Mouse (Mus musculus) cerebellum, adult 9-10 months (tissue): ENCODE measurements at regions not wholly inside any gene's neighbourhood (a gene's known extent, or its start where the extent isn't known, plus 50 kb on each side); places are given as distances from the start of the nearest gene placed in this dataset.

Source experiments
- DNase-seq: peaks from one replicate; pipeline ENCODE4 v3.0.0; 2022

DNA sequence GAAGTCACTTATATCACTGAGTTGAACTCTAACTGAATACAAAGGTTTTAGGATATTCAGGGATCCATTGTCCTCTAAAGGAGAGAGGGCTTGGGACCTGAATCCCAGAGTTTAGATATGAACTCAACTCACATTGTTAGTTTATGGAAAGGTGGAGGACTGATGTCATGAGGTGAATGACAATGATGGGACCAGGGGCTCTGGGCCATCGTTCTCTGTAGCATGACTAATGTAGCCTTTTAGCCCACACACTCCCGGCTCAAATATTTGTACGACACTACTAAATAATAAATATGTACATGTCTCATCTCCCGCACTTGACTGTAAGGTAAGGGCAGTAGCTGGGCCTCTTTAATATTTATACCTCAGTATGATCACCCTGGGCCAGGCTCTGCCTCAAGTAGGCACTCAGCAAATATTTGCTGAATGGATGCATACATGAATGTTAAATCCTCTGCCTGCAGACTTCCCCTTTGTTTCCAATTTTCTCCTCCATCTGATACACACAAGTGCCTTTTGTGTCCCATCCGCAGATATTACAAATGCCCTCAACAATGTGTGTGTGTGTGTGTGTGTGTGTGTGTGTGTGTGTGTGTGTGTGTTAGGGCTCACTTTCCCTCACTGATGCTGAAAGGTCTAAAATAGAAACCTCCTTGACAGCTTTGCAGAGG lies 59.2 kb upstream of the 4933402D24Rik start:
- DNase-seq: no peak

- DNase-seq: no peak
Measured at GRCm38 (mm10) chr1:63820614-63821270, 51.7 kb upstream of the 4933402D24Rik start.

DNA sequence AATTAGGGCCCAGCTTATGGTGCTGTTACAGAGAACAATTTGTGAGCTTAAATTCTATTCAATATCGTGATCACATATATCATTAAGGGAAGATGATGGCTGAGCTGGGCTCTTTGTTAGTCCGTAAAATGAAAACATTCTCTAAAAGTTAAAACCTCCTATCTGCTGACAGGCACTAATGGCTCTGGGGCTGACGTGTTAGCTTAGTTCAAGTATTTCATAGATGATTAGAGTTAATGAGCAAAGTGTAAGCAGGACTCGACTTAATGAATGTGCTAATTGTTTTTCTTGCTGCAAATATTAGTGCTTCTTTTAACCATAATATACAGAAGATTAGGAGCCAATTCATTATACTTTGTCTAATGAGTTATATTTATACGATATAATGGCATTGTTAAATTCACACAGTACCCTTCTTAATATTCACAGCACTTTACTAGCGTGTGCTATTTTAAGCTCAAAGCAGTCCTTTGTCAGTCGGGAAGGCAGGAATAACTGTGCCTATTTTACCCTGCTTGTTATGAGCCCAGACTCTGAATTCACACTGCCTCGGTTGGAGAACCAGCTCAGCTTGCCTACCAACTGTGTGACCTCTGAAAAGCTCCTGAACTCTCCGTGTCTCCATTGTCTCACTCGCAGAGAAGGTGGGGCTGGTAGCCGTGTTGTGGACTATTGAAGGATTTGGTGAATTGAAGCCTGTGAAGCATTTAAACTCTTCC lies 50.6 kb upstream of the 4933402D24Rik start:
- DNase-seq: no peak
